Mouse (Mus musculus) liver, adult 2 months (tissue): Measurements from ENCODE around the gene Pigl.

Experiments
- CTCF ChIP-seq: fragments of 200-500 bp; IDR thresholded peaks from 2 replicates; pipeline ENCODE4 v1.5.1; 2011; ENCODE audit warnings: low read depth, low read length, control low read depth
- POLR2A ChIP-seq: fragments of 200-500 bp; IDR thresholded peaks from 2 replicates; pipeline ENCODE4 v1.6.1; 2011; ENCODE audit warnings: low read length, control low read depth; ENCODE audit not compliant: insufficient read depth; ENCODE audit errors: extremely low read depth

- TF ChIP-seq CTCF (no peak), POLR2A (no peak)
Measured at GRCm38 (mm10) chr11:62509571-62509970, 51.3 kb downstream of the Pigl start.
